Mouse (Mus musculus): ENCODE data around the gene Dclk2. TPM values are rescaled to one million over a fixed set of nuclear protein-coding genes. Genes with fewer than 3 reads are reported as not detected.

Dclk2 gene
- total RNA-seq, 2 experiments from 2014 or later = 18.8 to 19.2 TPM

- DNase-seq (ENCODE audit: low spot score in 2 of 2) = no peak
Measured at GRCm38 (mm10) chr3:86897066-86897465, 23.6 kb downstream of the Dclk2 start.

DNA sequence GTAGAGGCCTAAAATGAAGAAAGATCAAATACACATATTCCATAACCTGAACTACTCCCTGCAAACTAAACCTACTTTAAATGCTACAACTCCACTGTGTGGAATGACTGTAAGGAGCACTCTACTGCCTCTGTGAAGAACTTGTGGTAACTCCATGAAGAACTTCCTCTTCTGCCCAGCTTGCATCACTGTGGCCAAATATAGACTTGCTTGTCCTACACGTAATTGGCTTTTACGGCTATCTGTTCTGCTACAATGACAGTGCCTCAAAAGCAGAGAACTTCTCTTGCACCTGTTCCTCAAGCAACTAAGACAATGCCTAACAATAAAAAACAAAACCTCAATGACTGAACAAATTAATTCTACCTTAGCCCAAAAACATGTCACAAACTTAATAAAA is 26.2 kb downstream of the Dclk2 start:
- DNase-seq (ENCODE audit: low spot score in 2 of 2) = no peak

GRCm38 (mm10) chr3:86887512-86887911 is 33.1 kb downstream of the Dclk2 start:
- no peak for DNase-seq (ENCODE audit: low spot score in 2 of 2)

- no peak for DNase-seq (ENCODE audit: low spot score in 2 of 2)
Measured at GRCm38 (mm10) chr3:86885180-86885579, 35.5 kb downstream of the Dclk2 start.

DNA sequence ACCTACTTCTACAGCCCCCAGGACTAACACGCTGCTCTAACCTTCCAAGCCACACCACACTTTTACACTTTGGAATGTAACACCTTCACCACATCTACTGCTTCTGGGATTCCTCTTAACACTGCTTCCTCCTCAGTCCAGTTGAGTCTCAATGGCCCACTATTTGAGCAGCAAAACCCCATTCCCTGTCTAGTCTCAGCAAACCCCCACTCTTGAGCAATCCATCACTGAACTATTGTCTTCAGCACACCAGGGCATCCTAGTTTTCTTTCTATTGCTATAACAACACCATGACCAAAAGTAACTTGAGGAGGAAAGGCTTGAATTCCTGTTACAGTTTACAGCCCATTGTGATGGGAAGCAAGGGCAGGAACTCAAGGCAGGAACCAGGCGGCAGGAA is 36.2 kb downstream of the Dclk2 start:
- DNase-seq (ENCODE audit: low spot score in 2 of 2) = no peak

DNA sequence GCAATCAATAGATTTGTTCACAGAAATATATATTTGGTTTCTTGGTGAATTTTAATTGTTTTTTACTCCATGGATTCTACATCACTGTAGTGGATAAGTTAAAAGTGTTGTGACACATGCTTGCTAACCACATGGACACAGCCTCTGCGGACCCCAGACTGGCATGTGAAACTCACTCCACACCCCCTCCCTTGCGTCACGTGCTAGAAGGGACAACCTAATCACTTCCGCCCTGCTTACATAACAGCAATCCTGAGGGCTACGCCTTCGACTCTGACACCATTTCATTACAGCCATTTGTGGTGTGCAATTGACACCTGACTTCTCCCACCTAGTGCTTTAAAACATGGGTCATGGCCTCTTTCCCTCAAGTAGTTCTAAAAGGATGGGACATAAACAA is 36.7 kb downstream of the Dclk2 start:
- no peak for DNase-seq (ENCODE audit: low spot score in 2 of 2)

DNA sequence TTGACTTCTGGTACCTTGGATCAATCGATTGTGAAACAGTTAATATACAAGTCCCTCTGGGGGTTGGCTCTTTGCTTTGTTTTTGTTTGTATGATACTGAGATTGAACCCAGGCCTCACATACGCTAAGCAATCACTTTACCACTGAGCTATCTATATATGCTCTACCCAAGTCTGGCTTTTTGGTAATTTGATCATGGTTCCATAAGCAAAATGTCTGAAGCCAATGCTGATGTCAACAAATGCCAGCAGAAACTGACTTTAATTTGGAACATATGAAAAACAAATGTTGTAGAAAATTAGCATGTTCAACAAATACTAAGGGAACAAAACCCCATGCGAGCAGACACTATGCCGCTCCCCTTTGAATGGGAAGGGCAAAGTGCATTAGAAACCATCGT is 44.7 kb downstream of the Dclk2 start:
- no peak for DNase-seq (ENCODE audit: low spot score in 2 of 2)

- no peak for DNase-seq (ENCODE audit: low spot score in 2 of 2)
Measured at GRCm38 (mm10) chr3:86873092-86873600, 47.5 kb downstream of the Dclk2 start.

GRCm38 (mm10) chr3:86870952-86871351 is 49.7 kb downstream of the Dclk2 start:
- DNase-seq (ENCODE audit: low spot score in 2 of 2) = no peak

- DNase-seq (ENCODE audit: low spot score in 2 of 2) = no peak
Measured at GRCm38 (mm10) chr3:86870411-86870810, 50.2 kb downstream of the Dclk2 start.

GRCm38 (mm10) chr3:86868721-86869120 is 51.9 kb downstream of the Dclk2 start:
- no peak for DNase-seq (ENCODE audit: low spot score in 2 of 2)

GRCm38 (mm10) chr3:86863327-86864008 is 57.2 kb downstream of the Dclk2 start:
- no peak for DNase-seq (ENCODE audit: low spot score in 2 of 2)

GRCm38 (mm10) chr3:86862939-86863311 is 57.7 kb downstream of the Dclk2 start:
- DNase-seq (ENCODE audit: low spot score in 2 of 2) = no peak

GRCm38 (mm10) chr3:86862245-86862938 is 58.3 kb downstream of the Dclk2 start:
- no peak for DNase-seq (ENCODE audit: low spot score in 2 of 2)

DNA sequence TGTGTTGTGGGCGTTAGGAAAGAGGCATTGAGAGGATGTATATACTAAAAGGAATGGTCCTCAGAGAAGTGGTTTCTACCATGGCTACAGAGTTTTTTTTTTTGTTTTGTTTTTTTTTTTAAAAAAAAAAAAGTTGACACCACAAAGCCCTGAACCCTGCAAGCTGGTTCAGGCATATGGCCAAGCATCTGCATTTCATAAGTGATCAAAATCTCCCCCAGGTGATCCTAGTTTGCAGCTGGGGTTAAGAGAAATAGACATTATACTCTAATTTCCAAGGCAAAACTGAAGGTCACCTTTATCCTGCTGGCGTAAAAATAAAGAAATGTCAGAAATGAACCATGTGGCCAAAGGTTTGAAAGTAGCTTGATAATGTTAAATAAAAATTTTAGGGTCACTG is 60.9 kb downstream of the Dclk2 start:
- DNase-seq (ENCODE audit: low spot score in 2 of 2) = no peak

DNA sequence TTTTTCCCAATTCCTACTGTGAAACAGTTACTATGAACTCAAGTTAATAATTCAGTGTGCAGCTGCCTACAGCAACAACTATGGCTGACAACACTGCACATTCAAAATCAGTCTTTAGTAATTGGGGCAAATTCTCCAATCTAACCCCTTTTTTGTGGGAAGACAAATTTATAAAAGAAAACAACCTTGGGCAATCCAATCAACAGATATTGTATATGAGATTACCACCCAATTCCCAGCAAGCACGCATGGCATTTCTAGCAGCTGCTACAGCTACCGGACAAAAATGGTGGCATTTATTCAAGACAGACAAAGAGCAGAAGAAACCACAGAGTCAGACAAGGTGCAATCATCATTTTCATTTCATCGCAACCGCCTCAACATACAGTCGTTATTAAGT is 62.0 kb downstream of the Dclk2 start:
- no peak for DNase-seq (ENCODE audit: low spot score in 2 of 2)

- DNase-seq (ENCODE audit: low spot score in 2 of 2) = no peak
Measured at GRCm38 (mm10) chr3:86857833-86858398, 62.7 kb downstream of the Dclk2 start.

DNA sequence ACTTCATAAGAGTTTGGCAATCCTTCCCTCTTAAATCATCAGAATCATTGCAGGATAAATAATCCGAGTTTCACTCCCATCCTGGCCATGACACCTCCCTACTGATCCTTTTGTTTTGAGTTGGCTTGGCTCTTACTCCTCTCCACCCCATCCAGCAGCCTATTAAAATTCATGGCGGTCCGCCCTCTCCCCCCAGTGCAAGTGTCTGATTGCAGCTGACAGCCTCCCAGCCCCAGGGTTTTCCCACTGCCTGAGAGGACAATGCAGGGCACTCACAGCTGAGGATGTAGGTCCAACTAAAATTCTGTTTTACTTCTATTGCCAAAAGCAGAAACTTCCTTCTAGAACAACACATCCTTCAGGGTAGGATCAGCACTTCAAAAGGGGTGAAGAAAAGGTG is 67.8 kb downstream of the Dclk2 start:
- DNase-seq (ENCODE audit: low spot score in 2 of 2) = no peak

DNA sequence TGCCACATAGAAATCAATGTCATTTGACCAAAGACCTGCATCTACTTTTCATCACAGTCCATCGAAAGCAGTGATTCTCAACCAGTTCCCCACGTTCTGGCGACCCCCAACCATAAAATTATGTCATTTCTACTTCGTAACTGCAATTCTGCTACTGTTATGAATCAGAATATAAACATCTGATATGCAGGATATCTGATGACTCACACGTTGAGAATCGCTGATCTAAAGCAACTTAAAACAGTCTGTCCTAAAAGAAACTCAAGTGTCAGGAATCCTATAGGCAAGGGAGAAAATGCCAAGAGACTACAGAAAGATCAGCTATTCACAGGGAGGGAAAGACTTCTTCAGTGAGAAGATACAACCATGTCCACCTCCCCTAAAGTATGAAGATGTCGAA is 69.5 kb downstream of the Dclk2 start:
- DNase-seq (ENCODE audit: low spot score in 2 of 2) = no peak

GRCm38 (mm10) chr3:86850394-86851030 is 70.1 kb downstream of the Dclk2 start:
- DNase-seq (ENCODE audit: low spot score in 2 of 2) = no peak

DNA sequence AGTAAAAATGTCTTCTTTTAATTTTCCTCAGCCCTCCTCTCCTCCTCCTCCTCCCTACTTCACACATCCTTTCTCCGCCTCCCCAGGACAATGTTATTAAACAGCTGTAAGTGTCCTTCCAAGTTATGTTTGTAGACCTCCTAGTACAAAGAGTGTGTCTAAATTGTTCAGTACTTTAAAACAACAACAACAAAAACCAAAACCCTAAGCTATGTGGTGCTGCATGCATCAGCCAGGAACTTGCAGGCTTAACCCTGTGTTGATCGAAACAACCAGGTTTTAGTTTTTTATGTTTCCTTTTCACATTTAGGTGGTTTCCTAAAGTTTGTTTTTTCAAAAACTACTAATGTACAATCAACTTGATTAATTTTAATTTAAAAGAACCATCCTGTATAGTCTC is 71.3 kb downstream of the Dclk2 start:
- no peak for DNase-seq (ENCODE audit: low spot score in 2 of 2)

DNA sequence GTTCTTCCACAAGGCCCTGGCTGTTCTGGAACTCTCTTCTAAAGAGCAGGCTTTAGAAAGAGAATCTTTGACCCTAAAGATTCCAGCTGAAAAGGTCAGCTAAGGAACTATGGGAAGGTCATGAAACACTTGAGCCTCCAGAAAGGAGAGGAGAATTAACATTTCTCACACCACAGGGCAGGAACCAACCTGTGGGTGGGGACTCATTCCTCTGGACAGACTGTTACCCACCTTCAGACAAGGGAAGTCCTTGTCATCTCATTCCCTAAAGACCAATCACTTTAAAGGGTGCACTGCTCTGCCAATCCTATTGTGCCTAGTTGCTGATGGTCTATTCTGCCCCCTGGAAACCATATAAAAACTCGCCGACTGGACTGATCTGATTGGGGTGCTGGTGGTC is 73.1 kb downstream of the Dclk2 start:
- no peak for DNase-seq (ENCODE audit: low spot score in 2 of 2)
